Mouse (Mus musculus) C2C12 (cell line): ENCODE measurements around the gene Gm20075.

ENCODE experiments used
- CEBPB ChIP-seq: IDR thresholded peaks from one replicate; pipeline ENCODE4 v1.6.1; 2011; ENCODE audit warnings: low read depth, mild to moderate bottlenecking, control low read depth, moderate library complexity
- CTCF ChIP-seq: IDR thresholded peaks from one replicate; pipeline ENCODE4 v1.5.1; 2011; ENCODE audit not compliant: control insufficient read depth, insufficient read depth, insufficient read length
- FOSL1 ChIP-seq: IDR thresholded peaks from one replicate; pipeline ENCODE4 v1.8.0; 2011; ENCODE audit warnings: mild to moderate bottlenecking, low read length; ENCODE audit not compliant: poor library complexity, insufficient read depth, severe bottlenecking
- MAX ChIP-seq: IDR thresholded peaks from one replicate; pipeline ENCODE4 v1.6.1; 2011; ENCODE audit warnings: mild to moderate bottlenecking, control low read depth
- MYOD1 ChIP-seq: IDR thresholded peaks from one replicate; pipeline ENCODE4 v1.6.1; 2011; ENCODE audit warnings: low read depth; ENCODE audit not compliant: control insufficient read depth, insufficient read length
- MYOG ChIP-seq: IDR thresholded peaks from one replicate; pipeline ENCODE4 v1.6.1; 2011; ENCODE audit not compliant: control insufficient read depth, insufficient read length; ENCODE audit errors: extremely low read depth
- USF1 ChIP-seq: IDR thresholded peaks from one replicate; pipeline ENCODE4 v1.6.1; 2011; ENCODE audit warnings: low read depth, mild to moderate bottlenecking, control low read depth, moderate library complexity

GRCm38 (mm10) chr13:96045396-96045795 lies 35.8 kb downstream of the Gm20075 start:
- TF ChIP-seq MAX (no peak), CTCF (no peak), USF1 (no peak), FOSL1 (no peak), MYOD1 (no peak), CEBPB (no peak), MYOG (no peak)
